Mouse (Mus musculus): ENCODE results near the gene Hist1h2ab. TPM values are rescaled to one million over a fixed set of nuclear protein-coding genes. Genes with fewer than 3 reads are reported as not detected.
A peak's percentile ranks its signal among the peaks of the same experiment; 100 is the strongest.
"Not testable (repeated sequence)": the region's sequence is repeated elsewhere in the genome, so short reads cannot be mapped to it uniquely, and the experiment has no call there.

The Hist1h2ab gene
- polyA plus RNA-seq, 1 experiment from 2014 or later, result 20.0 TPM

- Histone ChIP-seq H3K36me3 (ENCODE audit: control insufficient read depth, insufficient read depth, low read length) (no peaks in the 10 kb centered on the region), H3K9me3 (ENCODE audit: control insufficient read depth, low read length) (no peaks in the 10 kb centered on the region), H3K4me3 (ENCODE audit: low read length) (no peak overlapping the region), H3K9ac (ENCODE audit: low read depth, low read length) (no peak overlapping the region), H3K27me3 (replicated peaks; ENCODE audit: control insufficient read depth, insufficient read depth, low read length) (no peaks in the 10 kb centered on the region), H3K27ac (ENCODE audit: low read length) (no peak overlapping the region), H3K4me1 (ENCODE audit: control insufficient read depth, insufficient read depth, low read length) (peaks cover 9% of the 10 kb centered on the region), H3K4me2 (ENCODE audit: low read depth, low read length) (no peak overlapping the region)
- ATAC-seq, result no peak
- WGBS, result 79% methylated on average over 5 of the region's 5 CpGs
Observed at GRCm38 (mm10) chr13:23743215-23743614, 7.7 kb upstream of the Hist1h2ab start.

- H3K9me3 ChIP-seq (ENCODE audit: control insufficient read depth, low read length), result no peaks in the 10 kb centered on the region
- H3K27me3 ChIP-seq (replicated peaks; ENCODE audit: control insufficient read depth, insufficient read depth, low read length), result no peaks in the 10 kb centered on the region
- peaks cover 9% of the 10 kb centered on the region for H3K4me1 ChIP-seq (ENCODE audit: control insufficient read depth, insufficient read depth, low read length)
- no peak for ATAC-seq
- H3K36me3 ChIP-seq (ENCODE audit: control insufficient read depth, insufficient read depth, low read length), result no peaks in the 10 kb centered on the region
- peak overlapping the region; percentile 26; the same call in 1 of the 2 replicates for H3K27ac ChIP-seq (ENCODE audit: low read length)
- no peak overlapping the region for H3K9ac ChIP-seq (ENCODE audit: low read depth, low read length)
- peak overlapping the region; percentile 45; the same call in 1 of the 2 replicates for H3K4me2 ChIP-seq (ENCODE audit: low read depth, low read length)
- H3K4me3 ChIP-seq (ENCODE audit: low read length), result 0 out of 2 replicates have a peak overlapping the region, but pooled peaks have one; percentile 1
- 36% methylated on average over 4 of the region's 4 CpGs for WGBS
Observed at GRCm38 (mm10) chr13:23743963-23744362, 7.0 kb upstream of the Hist1h2ab start.

GRCm38 (mm10) chr13:23744421-23745380 lies 6.2 kb upstream of the Hist1h2ab start:
- peak overlapping the region; percentile 60 for H3K9ac ChIP-seq (ENCODE audit: low read depth, low read length)
- 2% methylated on average over 17 of the region's 36 CpGs for WGBS

GRCm38 (mm10) chr13:23745381-23746161 lies 5.4 kb upstream of the Hist1h2ab start, which contains the start of gene Hist1h3c:
TSS of gene Hist1h3c (minus strand) at chr13:23745602.
- under 1% methylated on average over 23 of the region's 28 CpGs for WGBS
- H3K36me3 ChIP-seq (ENCODE audit: control insufficient read depth, insufficient read depth, low read length), result no peaks in the 10 kb centered on the region
- ATAC-seq, result peak; percentile 65
- H3K27ac ChIP-seq (ENCODE audit: low read length), result peak within 1 kb of the TSS; percentile 100
- no peaks in the 10 kb centered on the region for H3K9me3 ChIP-seq (ENCODE audit: control insufficient read depth, low read length)
- H3K27me3 ChIP-seq (replicated peaks; ENCODE audit: control insufficient read depth, insufficient read depth, low read length), result no peaks in the 10 kb centered on the region
- H3K4me3 ChIP-seq (ENCODE audit: low read length), result peak within 1 kb of the TSS; percentile 48
- peak within 1 kb of the TSS; percentile 75 for H3K9ac ChIP-seq (ENCODE audit: low read depth, low read length)
- peaks cover 9% of the 10 kb centered on the region for H3K4me1 ChIP-seq (ENCODE audit: control insufficient read depth, insufficient read depth, low read length)
- H3K4me2 ChIP-seq (ENCODE audit: low read depth, low read length), result peak within 1 kb of the TSS; percentile 58

More at GRCm38 (mm10) chr13:23744421-23745380, 6.2 kb upstream of the Hist1h2ab start:
- Histone ChIP-seq H3K4me1 (ENCODE audit: control insufficient read depth, insufficient read depth, low read length) (peaks cover 9% of the 10 kb centered on the region), H3K27ac (ENCODE audit: low read length) (peak overlapping the region; percentile 75), H3K9me3 (ENCODE audit: control insufficient read depth, low read length) (no peaks in the 10 kb centered on the region), H3K4me3 (ENCODE audit: low read length) (peak overlapping the region; percentile 45), H3K36me3 (ENCODE audit: control insufficient read depth, insufficient read depth, low read length) (no peaks in the 10 kb centered on the region), H3K27me3 (replicated peaks; ENCODE audit: control insufficient read depth, insufficient read depth, low read length) (no peaks in the 10 kb centered on the region), H3K4me2 (ENCODE audit: low read depth, low read length) (peak overlapping the region; percentile 48)
- no peak for ATAC-seq

- H3K27me3 ChIP-seq (replicated peaks; ENCODE audit: control insufficient read depth, insufficient read depth, low read length); H3K9me3 ChIP-seq (ENCODE audit: control insufficient read depth, low read length); H3K36me3 ChIP-seq (ENCODE audit: control insufficient read depth, insufficient read depth, low read length); H3K4me1 ChIP-seq (ENCODE audit: control insufficient read depth, insufficient read depth, low read length): not testable (repeated sequence)
- 0% methylated on average over 36 of the region's 58 CpGs for WGBS
- peak within 1 kb of the TSS; percentile 58 for H3K4me2 ChIP-seq (ENCODE audit: low read depth, low read length)
- peak within 1 kb of the TSS; percentile 48 for H3K4me3 ChIP-seq (ENCODE audit: low read length)
- peak within 1 kb of the TSS; percentile 100 for H3K27ac ChIP-seq (ENCODE audit: low read length)
- peak within 1 kb of the TSS; percentile 75 for H3K9ac ChIP-seq (ENCODE audit: low read depth, low read length)
- peak; percentile 90 for ATAC-seq
Observed at GRCm38 (mm10) chr13:23746201-23747080, 4.5 kb upstream of the Hist1h2ab start, which contains the start of gene Hist1h2bb. TSS of gene Hist1h2bb (plus strand) at chr13:23746734.

GRCm38 (mm10) chr13:23747081-23747891 lies 3.6 kb upstream of the Hist1h2ab start:
- H3K4me2 ChIP-seq (ENCODE audit: low read depth, low read length), result peak overlapping the region; percentile 54
- peak; percentile 16; the same call in 1 of the 2 replicates for ATAC-seq

GRCm38 (mm10) chr13:23747892-23748288 lies 3.0 kb upstream of the Hist1h2ab start:
- Histone ChIP-seq H3K27me3 (replicated peaks; ENCODE audit: control insufficient read depth, insufficient read depth, low read length) (no peaks in the 10 kb centered on the region), H3K9me3 (ENCODE audit: control insufficient read depth, low read length) (no peaks in the 10 kb centered on the region), H3K4me2 (ENCODE audit: low read depth, low read length) (peak overlapping the region; percentile 26; the same call in 1 of the 2 replicates), H3K36me3 (ENCODE audit: control insufficient read depth, insufficient read depth, low read length) (no peaks in the 10 kb centered on the region), H3K9ac (ENCODE audit: low read depth, low read length) (peak overlapping the region; percentile 36; the same call in 1 of the 2 replicates), H3K4me1 (ENCODE audit: control insufficient read depth, insufficient read depth, low read length) (peaks cover 7% of the 10 kb centered on the region), H3K27ac (ENCODE audit: low read length) (peak overlapping the region; percentile 100), H3K4me3 (ENCODE audit: low read length) (no peak overlapping the region)
- WGBS, result 4% methylated on average over 4 of the region's 4 CpGs
- ATAC-seq, result no peak

More at GRCm38 (mm10) chr13:23747081-23747891, 3.6 kb upstream of the Hist1h2ab start:
- Histone ChIP-seq H3K9ac (ENCODE audit: low read depth, low read length) (peak overlapping the region; percentile 63), H3K27ac (ENCODE audit: low read length) (peak overlapping the region; percentile 100), H3K4me1 (ENCODE audit: control insufficient read depth, insufficient read depth, low read length) (peaks cover 7% of the 10 kb centered on the region), H3K9me3 (ENCODE audit: control insufficient read depth, low read length) (no peaks in the 10 kb centered on the region), H3K4me3 (ENCODE audit: low read length) (peak overlapping the region; percentile 37), H3K36me3 (ENCODE audit: control insufficient read depth, insufficient read depth, low read length) (no peaks in the 10 kb centered on the region), H3K27me3 (replicated peaks; ENCODE audit: control insufficient read depth, insufficient read depth, low read length) (no peaks in the 10 kb centered on the region)
- 6% methylated on average over 9 of the region's 13 CpGs for WGBS

GRCm38 (mm10) chr13:23749563-23750121 lies 1.3 kb upstream of the Hist1h2ab start:
- 94% methylated on average over 5 of the region's 5 CpGs for WGBS

More at GRCm38 (mm10) chr13:23749563-23750121, 1.3 kb upstream of the Hist1h2ab start:
- Histone ChIP-seq H3K4me2 (ENCODE audit: low read depth, low read length) (no peak overlapping the region), H3K4me3 (ENCODE audit: low read length) (no peak overlapping the region), H3K9me3 (ENCODE audit: control insufficient read depth, low read length) (no peaks in the 10 kb centered on the region), H3K4me1 (ENCODE audit: control insufficient read depth, insufficient read depth, low read length) (peaks cover 7% of the 10 kb centered on the region; the same call in 1 of the 2 replicates), H3K9ac (ENCODE audit: low read depth, low read length) (no peak overlapping the region), H3K27me3 (replicated peaks; ENCODE audit: control insufficient read depth, insufficient read depth, low read length) (no peaks in the 10 kb centered on the region), H3K27ac (ENCODE audit: low read length) (no peak overlapping the region), H3K36me3 (ENCODE audit: control insufficient read depth, insufficient read depth, low read length) (no peaks in the 10 kb centered on the region)
- no peak for ATAC-seq
